Mouse (Mus musculus): ENCODE data around the gene Selenbp2.
"Not testable (repeated sequence)": the region's sequence is repeated elsewhere in the genome, so short reads cannot be mapped to it uniquely, and the experiment has no call there.

Selenbp2 gene

DNA sequence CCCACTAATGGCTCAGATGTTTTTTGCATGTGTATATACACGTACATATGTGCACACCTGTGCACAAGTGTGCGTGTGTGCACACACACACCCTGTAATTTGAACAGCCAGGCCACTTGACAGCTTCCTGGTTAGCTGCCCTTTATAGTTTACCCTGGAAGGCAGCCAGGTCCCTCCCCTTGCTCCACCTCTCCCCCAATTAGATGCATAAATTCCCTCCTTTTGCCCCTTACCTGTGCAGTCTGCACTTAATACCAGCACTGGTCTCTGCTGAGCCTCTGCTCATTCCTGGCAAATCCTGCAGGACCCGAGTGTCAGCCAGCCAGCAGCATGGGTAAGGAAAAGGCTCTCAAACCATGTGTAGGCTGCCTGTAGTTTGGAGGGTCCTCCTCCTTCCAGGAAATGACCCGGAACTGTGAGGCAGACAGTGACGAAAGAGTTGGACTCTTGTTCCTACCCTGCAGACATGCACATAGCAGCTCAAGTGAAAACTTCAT, at the start of gene Selenbp2:
Gene Selenbp2 (plus strand): TSS at position 228 of the 497 bp plus-strand sequence.
- in situ Hi-C loops (cut with MboI; ENCODE audit: low pct_unique_long_range_greater_than_20kb in 1 of 2, low sequenced_read_pairs in 2 of 2, unreplicated experiment in 1 of 2), result no loop called here

DNA sequence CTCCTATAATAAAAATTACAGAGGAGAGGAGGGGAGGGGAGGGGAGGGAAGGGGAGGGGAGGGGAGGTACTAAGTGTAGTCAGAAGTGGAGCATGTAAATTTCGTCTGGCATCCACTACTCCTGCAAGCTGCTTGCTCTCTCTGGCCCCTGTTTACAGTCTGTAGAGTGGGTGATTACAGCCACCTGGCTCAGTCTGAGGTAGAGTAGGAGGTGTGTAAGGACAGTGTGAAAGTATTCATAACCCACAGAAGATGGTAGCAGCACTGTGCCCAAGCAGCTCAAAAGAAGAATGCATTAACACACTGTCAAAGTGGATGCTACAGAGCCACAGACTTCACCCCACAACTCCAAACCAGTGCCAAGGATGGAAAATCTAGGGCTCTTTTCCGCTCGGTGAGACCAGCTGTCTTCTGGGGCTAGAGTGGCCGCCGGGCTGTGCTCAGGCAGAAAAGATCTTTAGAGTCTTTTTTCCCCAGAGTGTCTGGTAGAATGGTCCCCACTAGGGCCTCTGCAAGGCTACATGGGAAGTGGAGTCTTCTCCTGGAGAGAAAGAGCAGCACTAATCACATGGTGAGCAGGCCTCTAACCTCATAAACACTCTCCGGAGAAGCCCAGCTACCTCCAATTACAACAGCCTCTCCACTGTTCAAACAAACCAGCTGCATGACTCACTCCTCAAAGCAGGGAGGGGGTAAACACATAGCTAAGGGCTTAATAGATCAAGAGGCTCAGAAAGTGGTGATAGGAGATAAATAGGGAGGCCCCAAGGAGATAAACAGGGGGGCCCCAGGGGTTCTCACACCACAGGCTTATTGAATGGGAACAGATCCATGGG, 44.4 kb upstream of the Selenbp2 start:
- in situ Hi-C loops (cut with MboI; ENCODE audit: low pct_unique_long_range_greater_than_20kb in 1 of 2, low sequenced_read_pairs in 2 of 2, unreplicated experiment in 1 of 2), result no loop called here

DNA sequence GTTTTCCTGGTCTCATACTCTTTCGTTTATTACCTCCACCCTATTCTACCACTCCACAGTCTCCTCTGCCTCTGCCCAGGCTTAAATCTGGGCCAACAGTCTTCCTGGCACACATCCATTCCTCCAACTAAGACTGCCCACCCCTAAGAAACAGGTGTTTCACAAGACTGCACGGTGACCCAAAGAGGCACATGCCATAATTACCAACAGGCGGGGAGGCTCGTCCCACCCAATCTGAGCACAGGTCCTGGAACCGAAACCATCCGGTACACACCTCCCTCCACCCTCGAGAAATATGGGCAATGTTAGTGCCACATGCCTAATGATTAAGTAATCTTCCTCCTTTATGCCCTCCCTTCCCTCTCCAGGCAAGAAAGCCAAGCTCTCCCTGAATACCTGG, 42.9 kb upstream of the Selenbp2 start:
- in situ Hi-C loops (cut with MboI; ENCODE audit: low pct_unique_long_range_greater_than_20kb in 1 of 2, low sequenced_read_pairs in 2 of 2, unreplicated experiment in 1 of 2), result no loop called here

DNA sequence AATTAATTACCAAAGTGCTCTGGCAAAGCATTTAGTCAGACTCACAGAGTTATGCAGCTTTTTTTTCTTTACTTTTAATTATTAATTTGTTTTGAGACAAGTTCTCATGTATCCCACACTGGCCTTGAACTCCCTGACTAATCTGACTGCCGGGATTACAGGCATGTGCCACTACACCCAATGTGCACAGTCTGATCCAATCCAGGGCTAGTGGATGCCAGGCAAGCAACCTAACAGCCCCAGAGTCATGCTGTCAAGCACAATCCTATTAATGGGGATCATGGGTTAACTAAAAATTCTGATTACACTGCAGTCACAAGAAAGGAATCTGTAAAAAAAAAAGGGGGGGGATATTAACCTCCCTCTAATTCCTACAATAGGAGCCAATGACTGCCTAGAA, 39.4 kb upstream of the Selenbp2 start:
- in situ Hi-C loops (cut with MboI; ENCODE audit: low pct_unique_long_range_greater_than_20kb in 1 of 2, low sequenced_read_pairs in 2 of 2, unreplicated experiment in 1 of 2), result not testable (repeated sequence)

DNA sequence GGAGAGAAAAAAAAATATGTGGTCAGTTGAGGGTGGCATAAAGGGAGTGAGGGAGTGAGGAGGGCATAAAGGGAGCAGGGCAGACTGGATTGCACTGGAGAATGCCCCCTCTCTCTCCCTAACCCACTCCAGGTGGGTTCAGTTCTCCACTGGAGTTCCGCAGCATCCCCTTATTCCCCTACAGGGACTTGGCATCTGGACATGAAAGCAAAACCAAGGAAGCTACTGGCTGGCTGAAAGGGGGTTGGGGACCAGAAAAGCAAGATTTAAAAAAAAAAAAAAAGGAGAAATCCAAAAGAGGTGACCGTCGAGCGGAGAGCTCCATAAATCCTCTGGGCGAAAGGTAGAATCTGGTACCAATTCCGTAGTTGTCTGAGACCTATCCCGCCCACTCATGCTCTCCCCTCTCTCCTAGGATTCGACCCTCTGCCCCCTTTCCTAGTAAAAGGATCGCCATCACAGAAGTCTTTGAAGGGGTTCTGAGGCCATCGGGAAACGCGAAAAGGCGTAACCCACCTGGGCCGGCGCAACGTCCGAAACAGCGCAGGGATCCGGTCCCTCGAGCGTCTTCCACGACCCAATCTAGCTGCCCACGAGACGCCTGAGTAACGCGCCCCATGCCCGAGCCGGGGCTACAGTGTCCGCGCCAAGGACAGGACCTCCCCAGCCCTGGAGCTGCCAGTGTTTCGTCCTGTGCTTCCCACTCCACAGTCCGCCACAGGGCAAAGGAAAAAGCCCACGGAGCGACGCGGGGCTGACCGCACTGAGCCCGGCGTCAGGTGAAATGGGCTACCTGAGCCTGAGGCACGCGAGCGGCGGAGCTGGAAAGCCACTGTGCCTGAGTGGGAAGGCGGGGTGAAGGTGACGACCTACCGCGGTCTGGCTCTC, 35.3 kb upstream of the Selenbp2 start:
- in situ Hi-C loops (cut with MboI; ENCODE audit: low pct_unique_long_range_greater_than_20kb in 1 of 2, low sequenced_read_pairs in 2 of 2, unreplicated experiment in 1 of 2), result not testable (repeated sequence)

DNA sequence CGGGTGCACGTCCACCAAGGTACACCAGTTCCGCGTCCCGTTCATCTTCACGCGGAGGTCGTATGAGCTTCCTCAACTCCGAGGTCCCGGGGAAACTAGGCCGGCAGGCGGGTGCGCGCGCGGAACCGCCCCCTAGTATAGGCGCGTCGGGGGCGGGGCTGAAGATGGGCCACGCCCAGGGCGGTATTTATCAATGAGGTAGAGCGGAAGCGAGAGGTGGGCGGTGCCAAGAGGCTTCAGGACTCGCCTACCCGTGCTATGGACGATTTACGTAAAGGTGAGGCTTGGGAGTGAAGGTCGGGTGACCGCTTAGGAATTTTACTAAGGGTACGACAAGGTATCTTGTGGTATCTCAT, 34.6 kb upstream of the Selenbp2 start, which contains the start of gene Tuft1:
Gene Tuft1 (minus strand): TSS at position 133 of the 356 bp plus-strand sequence.
- in situ Hi-C loops (cut with MboI; ENCODE audit: low pct_unique_long_range_greater_than_20kb in 1 of 2, low sequenced_read_pairs in 2 of 2, unreplicated experiment in 1 of 2), result not testable (repeated sequence)

DNA sequence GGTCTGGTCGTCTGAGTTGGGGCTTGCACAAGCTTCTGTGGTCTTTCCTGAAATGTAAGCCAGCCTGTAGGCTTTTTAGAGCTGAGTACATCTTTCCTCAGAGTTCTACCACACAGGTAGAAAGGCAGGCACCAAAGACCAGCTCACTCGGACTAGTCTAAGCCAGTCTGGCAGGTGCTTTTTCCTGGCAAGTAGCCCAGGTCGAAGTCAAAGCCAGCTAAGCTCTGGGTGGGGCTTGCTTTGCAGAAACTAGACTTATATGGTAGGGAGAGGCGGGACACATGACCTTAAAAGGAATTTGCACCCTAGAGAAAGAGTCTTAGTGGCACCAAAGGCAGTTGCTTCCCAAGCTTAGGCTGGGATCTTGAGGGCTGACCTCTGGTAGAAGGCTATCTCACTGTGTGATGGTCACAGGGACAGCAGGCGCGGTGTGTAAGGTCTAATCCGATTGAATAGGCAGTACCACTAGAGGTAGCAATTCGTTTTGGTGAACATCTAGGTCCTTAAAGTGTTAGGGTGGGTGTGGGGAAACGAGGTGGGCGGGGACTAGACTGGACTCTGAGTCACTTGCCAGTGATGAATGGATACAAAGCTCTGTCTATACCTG, 34.1 kb upstream of the Selenbp2 start:
- in situ Hi-C loops (cut with MboI; ENCODE audit: low pct_unique_long_range_greater_than_20kb in 1 of 2, low sequenced_read_pairs in 2 of 2, unreplicated experiment in 1 of 2), result not testable (repeated sequence)

DNA sequence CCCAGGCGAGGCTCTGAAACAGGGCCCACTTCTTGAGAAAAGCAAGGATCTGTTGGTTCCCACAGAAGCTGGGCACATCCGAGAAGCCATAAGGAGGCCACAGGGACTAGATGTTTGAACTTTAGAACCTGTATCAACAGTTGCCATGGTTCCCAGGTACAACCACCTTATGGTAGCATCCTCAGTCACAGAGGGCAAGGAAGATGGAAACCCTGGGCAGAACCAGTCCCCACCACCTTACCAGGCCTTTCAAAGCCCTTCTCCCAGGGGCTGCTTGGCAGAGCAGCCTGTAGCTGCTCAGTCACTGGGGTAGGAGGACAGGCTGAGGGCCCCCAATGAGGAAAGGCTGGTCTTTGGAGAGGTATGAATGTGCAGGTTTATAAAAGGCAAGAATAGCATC, 32.5 kb upstream of the Selenbp2 start:
- in situ Hi-C loops (cut with MboI; ENCODE audit: low pct_unique_long_range_greater_than_20kb in 1 of 2, low sequenced_read_pairs in 2 of 2, unreplicated experiment in 1 of 2), result not testable (repeated sequence)

DNA sequence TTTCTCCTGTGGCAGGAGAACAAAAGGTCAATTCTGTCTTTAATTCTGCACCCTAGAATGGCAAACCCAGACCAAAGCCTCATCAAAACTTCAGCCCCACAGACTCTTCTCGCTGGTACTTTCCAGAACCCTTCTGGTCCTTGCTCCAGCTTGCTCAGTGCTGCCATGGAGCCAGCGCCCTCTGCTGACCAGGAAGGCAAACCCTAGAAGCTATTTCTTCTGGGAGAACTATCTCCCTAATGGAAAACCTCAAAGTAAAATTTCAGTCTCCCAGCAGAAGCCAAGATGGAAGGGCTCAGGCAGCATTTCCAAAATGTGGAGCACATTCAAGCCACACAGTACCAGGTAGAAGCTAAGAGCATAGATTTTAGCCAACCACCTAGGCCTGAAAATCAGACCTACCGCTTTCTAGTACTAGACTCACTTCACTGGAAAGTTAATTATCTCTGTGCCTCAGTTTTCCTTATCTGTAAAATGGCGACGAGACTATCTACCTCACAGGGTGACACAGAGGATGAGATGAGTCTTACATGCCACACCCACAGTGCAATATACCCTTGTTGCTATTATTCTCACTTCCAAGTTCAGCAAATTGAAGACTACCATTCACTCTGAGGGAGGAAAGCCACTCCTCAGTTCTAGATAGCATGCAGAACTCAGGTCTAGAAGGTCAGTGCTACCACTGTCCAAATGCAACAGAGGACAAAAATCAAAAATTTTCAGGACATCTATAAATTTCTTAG, 28.1 kb upstream of the Selenbp2 start:
- in situ Hi-C loops (cut with MboI; ENCODE audit: low pct_unique_long_range_greater_than_20kb in 1 of 2, low sequenced_read_pairs in 2 of 2, unreplicated experiment in 1 of 2), result not testable (repeated sequence)

DNA sequence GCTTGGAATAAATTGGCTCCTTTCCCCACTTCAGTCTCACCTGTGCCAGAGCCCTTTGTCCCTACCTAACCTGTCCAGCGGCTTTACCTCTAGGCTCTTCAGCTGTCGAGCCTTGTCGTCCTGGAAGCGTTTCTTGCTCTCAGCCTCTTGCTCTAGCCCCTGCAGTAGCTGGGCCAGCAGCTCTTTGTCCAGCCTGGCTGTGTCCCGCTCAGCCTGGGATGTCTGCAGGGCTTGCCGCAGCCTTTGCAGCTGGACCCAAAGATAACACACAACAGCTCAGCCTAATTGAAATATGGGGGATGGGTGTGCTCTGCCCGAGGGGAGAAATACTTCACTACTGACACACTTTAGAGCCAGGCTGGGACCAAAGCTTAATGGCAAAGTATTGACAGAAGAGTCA, 27.5 kb upstream of the Selenbp2 start:
- in situ Hi-C loops (cut with MboI; ENCODE audit: low pct_unique_long_range_greater_than_20kb in 1 of 2, low sequenced_read_pairs in 2 of 2, unreplicated experiment in 1 of 2), result not testable (repeated sequence)

DNA sequence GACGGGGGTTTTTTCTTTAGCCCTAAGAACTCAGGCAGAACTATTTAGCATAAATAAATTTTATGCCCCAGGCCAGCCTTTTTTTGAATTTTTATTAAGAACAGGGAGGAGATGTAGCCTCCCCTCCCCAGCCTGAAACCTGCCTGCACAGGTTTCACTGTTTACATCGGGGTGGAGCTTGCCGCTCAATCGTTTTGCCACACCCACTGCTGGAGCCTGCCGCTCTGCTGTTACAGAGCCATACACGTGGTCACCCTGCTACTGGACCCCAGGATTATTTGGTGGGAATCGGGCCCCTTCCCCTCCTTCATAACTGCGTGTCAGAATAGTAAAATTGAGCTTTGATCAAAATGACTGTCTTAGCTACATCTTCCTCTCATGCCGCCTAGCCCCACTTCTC, 18.3 kb upstream of the Selenbp2 start:
- in situ Hi-C loops (cut with MboI; ENCODE audit: low pct_unique_long_range_greater_than_20kb in 1 of 2, low sequenced_read_pairs in 2 of 2, unreplicated experiment in 1 of 2), result not testable (repeated sequence)

DNA sequence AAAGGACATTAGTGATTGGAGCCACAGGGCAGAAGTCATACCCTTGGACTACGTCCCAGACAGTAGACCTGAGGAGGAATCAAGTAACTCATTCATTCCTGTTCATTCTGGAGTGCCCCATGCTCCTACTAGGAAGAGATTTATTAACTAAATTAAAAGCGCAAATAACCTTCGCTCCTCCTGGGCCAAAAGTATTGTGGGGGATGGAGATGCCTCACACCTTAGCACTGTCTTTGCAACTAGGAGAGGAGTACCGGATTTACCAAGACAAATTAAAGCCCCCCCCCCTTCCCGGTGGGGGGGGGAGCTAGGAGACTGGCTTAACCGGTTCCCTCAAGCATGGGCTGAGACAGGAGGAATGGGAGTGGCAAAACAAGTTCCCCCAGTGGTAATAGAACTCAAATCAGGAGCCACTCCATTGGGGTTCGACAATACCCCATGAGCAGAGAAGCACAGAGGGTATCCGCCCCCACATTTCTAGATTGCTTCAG, 14.0 kb upstream of the Selenbp2 start:
- in situ Hi-C loops (cut with MboI; ENCODE audit: low pct_unique_long_range_greater_than_20kb in 1 of 2, low sequenced_read_pairs in 2 of 2, unreplicated experiment in 1 of 2), result no loop called here

DNA sequence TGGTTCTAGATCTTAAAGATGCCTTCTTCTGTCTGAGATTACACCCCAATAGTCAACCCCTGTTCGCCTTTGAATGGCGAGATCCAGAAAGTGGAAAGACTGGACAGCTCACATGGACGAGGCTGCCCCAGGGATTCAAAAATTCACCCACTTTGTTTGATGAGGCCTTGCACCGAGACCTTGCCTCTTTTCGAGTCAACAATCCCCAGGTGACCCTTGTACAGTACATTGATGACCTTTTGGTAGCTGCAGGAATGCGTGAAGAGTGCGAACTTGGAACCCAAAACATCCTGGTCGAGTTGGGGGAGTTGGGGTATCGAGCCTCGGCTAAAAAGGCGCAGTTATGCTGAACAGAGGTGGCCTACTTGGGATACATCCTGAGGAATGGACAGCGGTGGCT, 13.3 kb upstream of the Selenbp2 start:
- in situ Hi-C loops (cut with MboI; ENCODE audit: low pct_unique_long_range_greater_than_20kb in 1 of 2, low sequenced_read_pairs in 2 of 2, unreplicated experiment in 1 of 2), result not testable (repeated sequence)

DNA sequence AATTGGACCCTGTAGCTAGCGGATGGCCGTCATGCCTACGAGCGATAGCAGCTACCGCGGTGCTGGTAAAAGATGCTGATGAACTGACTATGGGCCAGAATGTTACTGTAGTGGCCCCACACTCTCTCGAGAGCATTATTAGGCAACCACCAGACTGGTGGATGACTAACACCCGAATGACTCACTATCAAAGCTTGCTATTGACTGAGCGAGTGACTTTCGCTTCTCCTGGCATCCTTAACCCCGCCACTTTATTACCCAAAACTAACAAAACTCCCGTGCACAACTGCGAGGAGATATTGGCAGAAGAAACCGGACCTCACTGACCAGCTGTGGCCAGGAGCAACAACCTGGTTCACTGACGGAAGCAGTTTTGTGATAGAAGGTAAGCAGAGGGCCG, 12.6 kb upstream of the Selenbp2 start:
- in situ Hi-C loops (cut with MboI; ENCODE audit: low pct_unique_long_range_greater_than_20kb in 1 of 2, low sequenced_read_pairs in 2 of 2, unreplicated experiment in 1 of 2), result no loop called here

DNA sequence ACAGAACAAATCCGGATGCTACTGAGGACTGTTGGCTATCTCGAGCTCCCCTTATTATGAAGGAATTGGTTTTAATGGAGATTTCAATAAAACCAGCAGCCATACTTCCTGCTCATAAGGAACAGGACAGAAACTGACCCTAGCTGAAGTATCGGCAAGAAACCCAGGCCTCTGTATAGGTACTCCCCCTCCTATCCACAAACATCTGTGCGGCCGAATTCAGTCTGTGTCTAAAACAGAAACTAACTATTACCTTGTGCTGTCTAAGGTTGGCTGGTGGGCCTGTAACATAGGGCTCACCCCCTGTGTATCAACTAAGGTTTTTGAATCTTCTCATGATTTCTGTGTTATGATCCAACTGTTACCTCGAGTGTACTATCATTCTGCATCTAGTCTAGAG, 9.7 kb upstream of the Selenbp2 start:
- in situ Hi-C loops (cut with MboI; ENCODE audit: low pct_unique_long_range_greater_than_20kb in 1 of 2, low sequenced_read_pairs in 2 of 2, unreplicated experiment in 1 of 2), result no loop called here

DNA sequence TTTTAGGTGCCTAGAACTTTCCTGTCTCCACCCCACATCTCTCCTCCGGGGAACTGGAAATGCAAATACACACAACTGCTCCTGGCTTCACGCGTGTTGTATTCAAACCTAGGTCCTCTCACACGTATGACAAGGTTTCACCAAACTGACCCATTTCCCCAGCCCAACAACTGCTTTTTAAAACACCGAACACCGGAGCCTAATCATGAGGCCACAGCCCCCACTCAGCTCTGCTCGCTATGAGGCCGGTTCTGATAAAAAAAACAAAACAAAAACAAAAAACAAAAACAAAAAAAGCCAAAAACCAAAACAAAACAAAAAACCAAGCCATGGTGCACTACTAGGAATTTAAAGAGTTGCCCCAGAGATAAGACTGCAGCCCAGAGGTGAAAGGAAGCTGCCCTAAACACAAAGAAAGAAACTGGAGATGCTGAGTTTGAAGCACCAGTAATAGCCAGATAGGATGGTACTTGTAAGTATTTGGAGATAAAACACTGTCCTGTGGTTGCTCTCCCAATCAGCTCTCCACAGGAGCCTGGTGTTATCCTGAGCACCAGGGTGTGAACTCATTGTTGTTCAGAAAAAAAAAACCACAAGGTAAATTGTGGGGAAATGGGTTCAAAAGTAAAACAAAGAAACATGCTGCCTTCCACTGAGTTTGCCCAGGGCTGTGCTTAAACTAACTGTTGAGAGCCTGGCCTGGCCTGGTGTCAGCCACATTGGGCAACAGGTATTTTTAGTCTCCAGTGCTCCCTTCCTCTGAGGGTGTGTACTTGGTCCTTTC, 7.2 kb upstream of the Selenbp2 start:
- in situ Hi-C loops (cut with MboI; ENCODE audit: low pct_unique_long_range_greater_than_20kb in 1 of 2, low sequenced_read_pairs in 2 of 2, unreplicated experiment in 1 of 2), result not testable (repeated sequence)

DNA sequence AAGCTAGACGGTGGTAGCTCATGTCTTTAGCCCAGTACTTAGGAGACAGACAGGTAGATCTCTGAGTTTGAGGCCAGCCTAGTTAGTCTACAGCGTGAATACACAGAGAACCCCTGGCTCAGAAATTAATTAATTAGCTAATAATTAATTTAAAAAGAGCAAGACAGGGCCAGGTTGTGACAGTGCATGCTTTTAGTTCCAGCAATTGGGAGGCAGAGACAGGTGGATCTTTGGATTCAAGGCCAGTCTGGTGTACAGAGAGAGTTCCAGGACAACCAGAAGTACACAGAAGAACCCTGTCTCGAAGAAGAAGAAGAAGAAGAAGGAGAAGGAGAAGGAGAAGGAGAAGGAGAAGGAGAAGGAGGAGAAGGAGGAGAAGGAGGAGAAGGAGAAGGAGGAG, 4.7 kb upstream of the Selenbp2 start:
- in situ Hi-C loops (cut with MboI; ENCODE audit: low pct_unique_long_range_greater_than_20kb in 1 of 2, low sequenced_read_pairs in 2 of 2, unreplicated experiment in 1 of 2), result not testable (repeated sequence)
